Mouse (Mus musculus) G1E (cell line): ENCODE data around the gene Pdzd2. TPM values are rescaled to one million over a fixed set of nuclear protein-coding genes. Genes with fewer than 3 reads are reported as not detected.
A peak's percentile ranks its signal among the peaks of the same experiment; 100 is the strongest.

Source experiments
- ATAC-seq: 2 replicates; pipeline ENCODE4 v1.8.0; 2016; ENCODE audit warnings: mild to moderate bottlenecking; ENCODE audit not compliant: insufficient number of reproducible peaks, poor library complexity, low FRiP score, severe bottlenecking; ENCODE audit errors: extremely low read depth
- DNase-seq: peaks from one replicate; pipeline ENCODE4 v3.0.0; 2012; ENCODE audit warnings: low spot score
- H3K27me3 ChIP-seq: 2 replicates; pipeline ENCODE4 v1.6.1; 2012; ENCODE audit warnings: mild to moderate bottlenecking, low read length, inconsistent platforms; ENCODE audit not compliant: insufficient read depth
- H3K36me3 ChIP-seq: replicated peaks from 2 replicates; pipeline ENCODE3; 2012; ENCODE audit warnings: mild to moderate bottlenecking, inconsistent platforms
- H3K4me1 ChIP-seq: 2 replicates; pipeline ENCODE4 v1.6.1; 2012; ENCODE audit warnings: low read depth, low read length, inconsistent platforms, mixed read lengths; ENCODE audit not compliant: insufficient read depth
- H3K4me3 ChIP-seq: 2 replicates; pipeline ENCODE4 v1.5.1; 2012; ENCODE audit warnings: low read depth, mild to moderate bottlenecking, inconsistent platforms, low read length, moderate library complexity, mixed read lengths
- H3K9me3 ChIP-seq: replicated peaks from 2 replicates; pipeline ENCODE4 v1.6.1; 2012; ENCODE audit warnings: inconsistent platforms
- CTCF ChIP-seq: IDR thresholded peaks from 2 replicates; pipeline ENCODE4 v1.5.1; 2012; ENCODE audit warnings: low read depth, low read length, inconsistent platforms, mixed read lengths
- GATA1 ChIP-seq: IDR thresholded peaks from 2 replicates; pipeline ENCODE4 v1.6.1; 2012; ENCODE audit warnings: borderline replicate concordance, low read length, inconsistent platforms, mixed read lengths
- GATA2 ChIP-seq: IDR thresholded peaks from 2 replicates; pipeline ENCODE4 v1.6.1; 2012; ENCODE audit warnings: low read depth, low read length, inconsistent platforms, borderline replicate concordance
- POLR2AphosphoS5 ChIP-seq: IDR thresholded peaks from 2 replicates; pipeline ENCODE4 v1.6.1; 2012; ENCODE audit warnings: low read depth, low read length, inconsistent platforms; ENCODE audit not compliant: insufficient replicate concordance
- TAL1 ChIP-seq: conservative IDR thresholded peaks from 2 replicates; pipeline ENCODE4 v1.6.1; 2012; ENCODE audit warnings: low read depth, low read length, inconsistent platforms, mixed read lengths
- polyA plus RNA-seq: library from polyadenylated mRNA; stranded (reverse); fragments of >175 nt; gene quantifications from 2 replicates; pipeline ENCODE4 v1.2.3, GENCODE M21; 2012
- total RNA-seq, 2 experiments: library from RNA; stranded (forward) in 1 of 2; stranded (reverse) in 1 of 2; fragments of 200-1000 nt in 1 of 2; fragments of >200 nt in 1 of 2; fragmentation: Nextera tagmentation in 1 of 2; gene quantifications; 2 replicates each; pipeline ENCODE4 v1.2.3; 2014 to 2017

Gene Pdzd2
- total and polyA plus RNA-seq, 3 experiments = 0.18 to 1.8 (median 0.98) TPM

- Histone ChIP-seq H3K27me3 (no peaks in the 10 kb centered on the region), H3K36me3 (peaks cover 2% of the 10 kb centered on the region), H3K9me3 (no peaks in the 10 kb centered on the region), H3K4me1 (peaks cover 6% of the 10 kb centered on the region; the same call in 1 of the 2 replicates), H3K4me3 (no peak overlapping the region)
- no peak for DNase-seq
- TF ChIP-seq CTCF (no peak), TAL1 (no peak), POLR2AphosphoS5 (no peak), GATA2 (no peak), GATA1 (no peak)
- no peak for ATAC-seq
These were observed 152.8 kb downstream of the Pdzd2 start for GRCm38 (mm10) chr15:12586852-12587424.

- peaks cover 2% of the 10 kb centered on the region for H3K36me3 ChIP-seq
- H3K27me3 ChIP-seq = no peaks in the 10 kb centered on the region
- peak; percentile 32 for DNase-seq
- H3K4me1 ChIP-seq = peaks cover 6% of the 10 kb centered on the region; the same call in 1 of the 2 replicates
- peak; percentile 17; the same call in 1 of the 2 replicates for TF ChIP-seq CTCF
- TF ChIP-seq GATA2 = no peak
- no peak overlapping the region for H3K4me3 ChIP-seq
- H3K9me3 ChIP-seq = no peaks in the 10 kb centered on the region
- ATAC-seq = peak; percentile 49
These were observed 153.6 kb downstream of the Pdzd2 start for GRCm38 (mm10) chr15:12586154-12586553.

GRCm38 (mm10) chr15:12583051-12583450 is 156.7 kb downstream of the Pdzd2 start:
- H3K4me1 ChIP-seq = no peaks in the 10 kb centered on the region
- no peaks in the 10 kb centered on the region for H3K9me3 ChIP-seq
- no peaks in the 10 kb centered on the region for H3K27me3 ChIP-seq
- peaks cover 2% of the 10 kb centered on the region for H3K36me3 ChIP-seq
- H3K4me3 ChIP-seq = no peak overlapping the region
- DNase-seq (no peak), ATAC-seq (no peak)
- TF ChIP-seq GATA1 (no peak), CTCF (no peak), TAL1 (no peak), POLR2AphosphoS5 (no peak), GATA2 (no peak)

- no peak for TF ChIP-seq GATA1
- TF ChIP-seq CTCF = no peak
- no peak for TF ChIP-seq POLR2AphosphoS5
- no peak for TF ChIP-seq TAL1
- no peak for TF ChIP-seq GATA2
- no peak for ATAC-seq
- no peaks in the 10 kb centered on the region for H3K9me3 ChIP-seq
- DNase-seq = no peak
- H3K36me3 ChIP-seq = peaks cover 2% of the 10 kb centered on the region
- H3K27me3 ChIP-seq = no peaks in the 10 kb centered on the region
- no peak overlapping the region for H3K4me3 ChIP-seq
- no peaks in the 10 kb centered on the region for H3K4me1 ChIP-seq
These were observed 157.3 kb downstream of the Pdzd2 start for GRCm38 (mm10) chr15:12582471-12582870.

- TF ChIP-seq GATA2 (no peak), TAL1 (no peak), CTCF (no peak), POLR2AphosphoS5 (no peak)
These were observed 160.5 kb downstream of the Pdzd2 start for GRCm38 (mm10) chr15:12579196-12579595.

GRCm38 (mm10) chr15:12578276-12578675 is 161.4 kb downstream of the Pdzd2 start:
- TF ChIP-seq TAL1 = no peak
- TF ChIP-seq CTCF = peak; percentile 50; the same call in 1 of the 2 replicates
- no peaks in the 10 kb centered on the region for H3K36me3 ChIP-seq
- no peaks in the 10 kb centered on the region for H3K9me3 ChIP-seq
- no peaks in the 10 kb centered on the region for H3K4me1 ChIP-seq
- ATAC-seq = no peak
- no peaks in the 10 kb centered on the region for H3K27me3 ChIP-seq
- H3K4me3 ChIP-seq = no peak overlapping the region
- no peak for DNase-seq

More at GRCm38 (mm10) chr15:12579196-12579595, 160.5 kb downstream of the Pdzd2 start:
- H3K9me3 ChIP-seq = no peaks in the 10 kb centered on the region
- H3K27me3 ChIP-seq = no peaks in the 10 kb centered on the region
- H3K36me3 ChIP-seq = no peaks in the 10 kb centered on the region
- ATAC-seq = no peak
- no peak for DNase-seq
- H3K4me1 ChIP-seq = no peaks in the 10 kb centered on the region
- H3K4me3 ChIP-seq = no peak overlapping the region

- DNase-seq (no peak), ATAC-seq (no peak)
- H3K36me3 ChIP-seq = no peaks in the 10 kb centered on the region
- no peak overlapping the region for H3K4me3 ChIP-seq
- no peak for TF ChIP-seq POLR2AphosphoS5
- no peak for TF ChIP-seq CTCF
- no peak for TF ChIP-seq TAL1
- no peak for TF ChIP-seq GATA1
- TF ChIP-seq GATA2 = no peak
- no peaks in the 10 kb centered on the region for H3K27me3 ChIP-seq
- H3K4me1 ChIP-seq = no peaks in the 10 kb centered on the region
- no peaks in the 10 kb centered on the region for H3K9me3 ChIP-seq
These were observed 162.0 kb downstream of the Pdzd2 start for GRCm38 (mm10) chr15:12577715-12578114.
